ENCODE assay signal across 8 mouse cellular contexts in genomic region chr2:72203609-72204008, GRCm38 (mm10).
DNase-seq lines count a peak whose midpoint lies in the region; ATAC-seq and TF ChIP-seq lines count a peak whose summit lies in the region.

No protein-coding gene starts in this region.

- no peaks in the 10 kb centered on the region for H3K36me3 ChIP-seq in intestine, embryonic 14.5 days (ENCODE audit: control insufficient read depth, insufficient read depth, low read length)
- no peaks in the 10 kb centered on the region for H3K36me3 ChIP-seq in midbrain, embryonic 10.5 days

- no peak overlapping the region for H3K9ac ChIP-seq in intestine, embryonic 14.5 days (ENCODE audit: low read length)

- intact Hi-C loops in gastrocnemius, postnatal 14 days (cut with DNase I; ENCODE audit: low total_unique reads) = no loop called here
- intact Hi-C loops in left cerebral cortex, postnatal 14 days (cut with DNase I) = loop anchor here (10.0 kb wide), 1 partner anchor 159 kb away; no protein-coding TSS in a partner anchor

- H3K27me3 ChIP-seq in intestine, embryonic 14.5 days (replicated peaks; ENCODE audit: control insufficient read depth, insufficient read depth, low read length) = no peaks in the 10 kb centered on the region
- peaks cover 9% of the 10 kb centered on the region for H3K27me3 ChIP-seq in midbrain, embryonic 10.5 days (ENCODE audit: low read depth, poor library complexity, severe bottlenecking)

- H3K27ac ChIP-seq in cortical plate, adult 2 months (ENCODE audit: insufficient read depth, low read length) = no peak overlapping the region
- H3K27ac ChIP-seq in intestine, embryonic 14.5 days (ENCODE audit: low read depth) = no peak overlapping the region
- no peak overlapping the region for H3K27ac ChIP-seq in midbrain, embryonic 10.5 days (replicated peaks)

- H3K9me3 ChIP-seq in intestine, embryonic 14.5 days (ENCODE audit: control insufficient read depth, low read length) = no peaks in the 10 kb centered on the region
- no peaks in the 10 kb centered on the region for H3K9me3 ChIP-seq in midbrain, embryonic 10.5 days (replicated peaks)

- TF ChIP-seq CTCF in cortical plate, adult 2 months (IDR thresholded peaks at IDR 0.05; ENCODE audit: extremely low read depth, insufficient read depth, low read length) = peak; percentile 84

- DNase-seq in WW6 (ENCODE audit: low read depth, low spot score) = peak; percentile 55
- DNase-seq in gastrocnemius, postnatal 14 days = peak; percentile 78
- DNase-seq in intestine, embryonic 14.5 days (ENCODE audit: low spot score) = peak; percentile 89
- peak; percentile 75 to 81 for DNase-seq in left cerebral cortex, postnatal 14 days (ENCODE audit: low spot score in 2 of 2)
- peak; percentile 78 for DNase-seq in midbrain, embryonic 10.5 days (ENCODE audit: low spot score)
- peak; percentile 71 for DNase-seq in right cerebral cortex, postnatal 4 days
- DNase-seq in yolk sac, embryonic 10.5 days (ENCODE audit: low spot score) = peak; percentile 61

- peak; percentile 68; the same call in 1 of the 2 replicates for ATAC-seq in intestine, embryonic 14.5 days (replicated peaks; ENCODE audit: low FRiP score, low TSS enrichment, low read depth)

- H3K4me2 ChIP-seq in intestine, embryonic 14.5 days (ENCODE audit: low read length) = peak overlapping the region; percentile 51

- H3K4me1 ChIP-seq in cortical plate, adult 2 months (ENCODE audit: control insufficient read depth, insufficient read depth, low read length) = peaks cover 6% of the 10 kb centered on the region; the same call in 1 of the 2 replicates
- peaks cover 15% of the 10 kb centered on the region for H3K4me1 ChIP-seq in intestine, embryonic 14.5 days (replicated peaks; ENCODE audit: control insufficient read depth, insufficient read depth, low read length)
- peaks cover 30% of the 10 kb centered on the region for H3K4me1 ChIP-seq in midbrain, embryonic 10.5 days

- no peak for TF ChIP-seq POLR2A in cortical plate, adult 2 months (IDR thresholded peaks at IDR 0.05; ENCODE audit: extremely low read depth, insufficient read depth, low read length)

- WGBS in intestine, embryonic 14.5 days = 6% methylated on average over 5 of the region's 5 CpGs
- WGBS in midbrain, embryonic 10.5 days = 8% methylated on average over 5 of the region's 5 CpGs

- no peak overlapping the region for H3K4me3 ChIP-seq in cortical plate, adult 2 months (ENCODE audit: insufficient read depth, low read length)
- peak overlapping the region; percentile 20; the same call in 1 of the 2 replicates for H3K4me3 ChIP-seq in intestine, embryonic 14.5 days (ENCODE audit: low read depth, low read length)
- H3K4me3 ChIP-seq in midbrain, embryonic 10.5 days = peak overlapping the region; percentile 16; the same call in 1 of the 2 replicates
